Mouse (Mus musculus) myocyte (in vitro differentiated cells): ENCODE measurements around the gene Kat2b.

Experiments used
- CEBPB ChIP-seq: IDR thresholded peaks from 2 replicates; pipeline ENCODE4 v1.6.1; 2011; ENCODE audit warnings: mild to moderate bottlenecking, moderate library complexity; ENCODE audit not compliant: poor library complexity, insufficient read depth, severe bottlenecking
- E2F4 ChIP-seq: IDR thresholded peaks from one replicate; pipeline ENCODE4 v1.6.1; 2011; ENCODE audit warnings: mild to moderate bottlenecking, control low read depth, moderate library complexity; ENCODE audit not compliant: insufficient read depth
- MAX ChIP-seq: IDR thresholded peaks from one replicate; pipeline ENCODE4 v1.6.1; 2011; ENCODE audit warnings: low read depth, mild to moderate bottlenecking, control low read depth
- MYOD1 ChIP-seq, 3 experiments: IDR thresholded peaks; one replicate each; pipeline ENCODE4 v1.6.1; 2011; ENCODE audit warnings: control low read depth in 2 of 3, low read depth in 2 of 3, mild to moderate bottlenecking in 2 of 3, moderate library complexity in 1 of 3; ENCODE audit not compliant: insufficient read length in 2 of 3, control insufficient read depth in 1 of 3
- MYOG ChIP-seq, 3 experiments: IDR thresholded peaks; one replicate each; pipeline ENCODE4 v1.6.1; 2011; ENCODE audit warnings: control low read depth in 2 of 3, low read depth in 2 of 3, mild to moderate bottlenecking in 2 of 3; ENCODE audit not compliant: insufficient read length in 2 of 3, control insufficient read depth in 1 of 3, insufficient read depth in 1 of 3
- POLR2A ChIP-seq: IDR thresholded peaks from one replicate; pipeline ENCODE4 v1.6.1; 2011; ENCODE audit warnings: low read depth, mild to moderate bottlenecking, control low read depth, moderate library complexity; ENCODE audit not compliant: insufficient read length
- POLR2AphosphoS2 ChIP-seq: IDR thresholded peaks from one replicate; pipeline ENCODE4 v1.6.1; 2011; ENCODE audit warnings: low read depth, control low read depth; ENCODE audit not compliant: insufficient read length
- REST ChIP-seq: IDR thresholded peaks from one replicate; pipeline ENCODE4 v1.6.1; 2011; ENCODE audit warnings: mild to moderate bottlenecking, control low read depth, moderate library complexity; ENCODE audit not compliant: insufficient read depth, insufficient read length
- SRF ChIP-seq: IDR thresholded peaks from one replicate; pipeline ENCODE4 v1.6.1; 2011; ENCODE audit warnings: low read depth; ENCODE audit not compliant: control insufficient read depth, insufficient read length
- TCF12 ChIP-seq: IDR thresholded peaks from one replicate; pipeline ENCODE4 v1.6.1; 2011; ENCODE audit warnings: mild to moderate bottlenecking, control low read depth; ENCODE audit not compliant: poor library complexity, insufficient read depth, severe bottlenecking
- TCF3 ChIP-seq: IDR thresholded peaks from one replicate; pipeline ENCODE4 v1.6.1; 2011; ENCODE audit warnings: low read depth, control low read depth; ENCODE audit not compliant: insufficient read length
- USF1 ChIP-seq: IDR thresholded peaks from one replicate; pipeline ENCODE4 v1.6.1; 2011; ENCODE audit warnings: low read depth, mild to moderate bottlenecking, control low read depth, moderate library complexity

DNA sequence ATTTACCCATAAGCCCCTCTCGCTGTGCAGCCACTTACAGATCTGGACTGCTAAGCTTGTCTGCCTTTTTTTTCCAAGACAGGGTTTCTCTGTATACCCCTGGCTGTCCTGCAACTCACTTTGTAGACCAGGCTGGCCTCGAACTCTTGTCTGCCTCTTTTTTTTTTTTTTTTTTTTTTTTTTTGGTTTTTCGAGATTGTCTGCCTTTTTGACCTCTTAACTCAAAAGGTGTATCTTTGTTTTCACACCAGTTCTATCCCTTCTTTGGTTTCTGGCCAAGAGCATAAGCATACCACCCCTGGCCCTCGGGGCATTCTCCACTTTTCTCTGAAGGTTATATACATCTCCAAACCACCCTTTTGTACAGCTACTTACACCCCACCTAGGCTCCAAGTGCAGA is 1.8 kb upstream of the Kat2b start:
- no peak for TF ChIP-seq POLR2A
- no peak for TF ChIP-seq USF1
- no peak for TF ChIP-seq MYOG (IDR thresholded peaks at IDR 0.05; ENCODE audit: control insufficient read depth in 1 of 3, insufficient read depth in 1 of 3, insufficient read length in 2 of 3, low read depth in 2 of 3)
- TF ChIP-seq CEBPB: no peak
- TF ChIP-seq E2F4: no peak
- TF ChIP-seq TCF12: no peak
- no peak for TF ChIP-seq MYOD1 (IDR thresholded peaks at IDR 0.05; ENCODE audit: control insufficient read depth in 1 of 3, insufficient read length in 2 of 3, low read depth in 2 of 3)
- TF ChIP-seq POLR2AphosphoS2: no peak
- no peak for TF ChIP-seq TCF3
- no peak for TF ChIP-seq SRF
- no peak for TF ChIP-seq MAX
- TF ChIP-seq REST: no peak
